Mouse (Mus musculus): ENCODE results near the gene Mef2d. TPM values are rescaled to one million over a fixed set of nuclear protein-coding genes. Genes with fewer than 3 reads are reported as not detected.

Mef2d gene
- 18.5 and 21.5 TPM in 2 replicates for polyA plus RNA-seq (2015; fragmentation: Nextera tagmentation; extraction: Ambion mirVana)

GRCm38 (mm10) chr3:88141787-88142523 lies at the start of gene Mef2d:
Mef2d (plus strand) TSS chr3:88142372.
- Histone ChIP-seq H3K4me1 (peaks cover 79% of the 10 kb centered on the region), H3K9ac (peak within 1 kb of the TSS; percentile 88), H3K4me2 (peak within 1 kb of the TSS; percentile 96), H3K36me3 (peaks cover 4% of the 10 kb centered on the region; the same call in 1 of the 2 replicates), H3K4me3 (replicated peaks) (peak within 1 kb of the TSS; percentile 95), H3K27me3 (no peaks in the 10 kb centered on the region), H3K27ac (peak within 1 kb of the TSS; percentile 99), H3K9me3 (replicated peaks) (no peaks in the 10 kb centered on the region)
- under 1% methylated on average over 48 of the region's 52 CpGs for WGBS
- peak; percentile 89 for ATAC-seq (replicated peaks; ENCODE audit: low FRiP score)

- 88% methylated on average over 5 of the region's 5 CpGs for WGBS
- no peak for ATAC-seq (replicated peaks; ENCODE audit: low FRiP score)
- Histone ChIP-seq H3K9ac (no peak overlapping the region), H3K27me3 (no peaks in the 10 kb centered on the region), H3K4me3 (replicated peaks) (no peak overlapping the region), H3K4me1 (no peaks in the 10 kb centered on the region), H3K4me2 (no peak overlapping the region), H3K36me3 (peaks cover 89% of the 10 kb centered on the region), H3K9me3 (replicated peaks) (no peaks in the 10 kb centered on the region), H3K27ac (no peak overlapping the region)
These were observed 48.0 kb upstream of the Mef2d start for GRCm38 (mm10) chr3:88094126-88094525.

GRCm38 (mm10) chr3:88097666-88098065 lies 44.5 kb upstream of the Mef2d start:
- no peak overlapping the region for H3K4me2 ChIP-seq
- H3K27me3 ChIP-seq = no peaks in the 10 kb centered on the region
- ATAC-seq (replicated peaks; ENCODE audit: low FRiP score) = no peak
- H3K4me3 ChIP-seq (replicated peaks) = no peak overlapping the region
- H3K36me3 ChIP-seq = peaks cover 84% of the 10 kb centered on the region
- WGBS = 85% methylated on average over 6 of the region's 6 CpGs
- H3K27ac ChIP-seq = no peak overlapping the region
- H3K9me3 ChIP-seq (replicated peaks) = no peaks in the 10 kb centered on the region
- no peak overlapping the region for H3K9ac ChIP-seq
- H3K4me1 ChIP-seq = no peaks in the 10 kb centered on the region

GRCm38 (mm10) chr3:88100251-88100650 lies 41.9 kb upstream of the Mef2d start:
- Histone ChIP-seq H3K27me3 (no peaks in the 10 kb centered on the region), H3K9ac (no peak overlapping the region), H3K4me2 (no peak overlapping the region), H3K4me1 (no peaks in the 10 kb centered on the region), H3K9me3 (replicated peaks) (no peaks in the 10 kb centered on the region), H3K4me3 (replicated peaks) (no peak overlapping the region), H3K36me3 (peaks cover 85% of the 10 kb centered on the region), H3K27ac (no peak overlapping the region)
- WGBS = 58% methylated on average over 3 of the region's 3 CpGs
- no peak for ATAC-seq (replicated peaks; ENCODE audit: low FRiP score)

GRCm38 (mm10) chr3:88101736-88102135 lies 40.4 kb upstream of the Mef2d start:
- WGBS = 88% methylated on average over 7 of the region's 7 CpGs
- 0 out of 2 replicates have a peak overlapping the region, but pooled peaks have one; percentile 63 for H3K27ac ChIP-seq
- H3K4me3 ChIP-seq (replicated peaks) = no peak overlapping the region
- ATAC-seq (replicated peaks; ENCODE audit: low FRiP score) = no peak
- peaks cover 93% of the 10 kb centered on the region for H3K36me3 ChIP-seq
- no peaks in the 10 kb centered on the region for H3K4me1 ChIP-seq
- no peaks in the 10 kb centered on the region for H3K9me3 ChIP-seq (replicated peaks)
- H3K9ac ChIP-seq = no peak overlapping the region
- no peaks in the 10 kb centered on the region for H3K27me3 ChIP-seq
- no peak overlapping the region for H3K4me2 ChIP-seq

- Histone ChIP-seq H3K27ac (peak overlapping the region; percentile 63; the same call in 1 of the 2 replicates), H3K27me3 (no peaks in the 10 kb centered on the region), H3K36me3 (peaks cover 93% of the 10 kb centered on the region), H3K9ac (no peak overlapping the region), H3K4me3 (replicated peaks) (no peak overlapping the region), H3K4me1 (no peaks in the 10 kb centered on the region), H3K4me2 (no peak overlapping the region), H3K9me3 (replicated peaks) (no peaks in the 10 kb centered on the region)
- ATAC-seq (replicated peaks; ENCODE audit: low FRiP score) = peak; percentile 29; the same call in 1 of the 2 replicates
- WGBS = 81% methylated on average over 6 of the region's 6 CpGs
These were observed 40.0 kb upstream of the Mef2d start for GRCm38 (mm10) chr3:88102196-88102595.

GRCm38 (mm10) chr3:88102611-88103010 lies 39.6 kb upstream of the Mef2d start:
- H3K9me3 ChIP-seq (replicated peaks) = no peaks in the 10 kb centered on the region
- H3K9ac ChIP-seq = no peak overlapping the region
- no peaks in the 10 kb centered on the region for H3K4me1 ChIP-seq
- 71% methylated on average over 6 of the region's 6 CpGs for WGBS
- H3K4me3 ChIP-seq (replicated peaks) = no peak overlapping the region
- no peaks in the 10 kb centered on the region for H3K27me3 ChIP-seq
- ATAC-seq (replicated peaks; ENCODE audit: low FRiP score) = peak; percentile 22; the same call in 1 of the 2 replicates
- no peak overlapping the region for H3K4me2 ChIP-seq
- H3K36me3 ChIP-seq = peaks cover 93% of the 10 kb centered on the region
- H3K27ac ChIP-seq = peak overlapping the region; percentile 63; the same call in 1 of the 2 replicates

GRCm38 (mm10) chr3:88106126-88106525 lies 36.0 kb upstream of the Mef2d start:
- Histone ChIP-seq H3K27me3 (no peaks in the 10 kb centered on the region), H3K4me3 (replicated peaks) (no peak overlapping the region), H3K9ac (no peak overlapping the region), H3K4me1 (no peaks in the 10 kb centered on the region), H3K36me3 (peaks cover 100% of the 10 kb centered on the region), H3K27ac (no peak overlapping the region), H3K4me2 (no peak overlapping the region), H3K9me3 (replicated peaks) (no peaks in the 10 kb centered on the region)
- no peak for ATAC-seq (replicated peaks; ENCODE audit: low FRiP score)
- 89% methylated on average over 4 of the region's 4 CpGs for WGBS

GRCm38 (mm10) chr3:88109126-88109525 lies 33.0 kb upstream of the Mef2d start:
- H3K9ac ChIP-seq = no peak overlapping the region
- H3K9me3 ChIP-seq (replicated peaks) = no peaks in the 10 kb centered on the region
- no peak overlapping the region for H3K4me3 ChIP-seq (replicated peaks)
- no peak for ATAC-seq (replicated peaks; ENCODE audit: low FRiP score)
- peaks cover 98% of the 10 kb centered on the region for H3K36me3 ChIP-seq
- H3K4me2 ChIP-seq = no peak overlapping the region
- no peak overlapping the region for H3K27ac ChIP-seq
- H3K27me3 ChIP-seq = no peaks in the 10 kb centered on the region
- WGBS = 92% methylated on average over 6 of the region's 6 CpGs
- H3K4me1 ChIP-seq = no peaks in the 10 kb centered on the region

GRCm38 (mm10) chr3:88114396-88114795 lies 27.8 kb upstream of the Mef2d start:
- Histone ChIP-seq H3K4me2 (no peak overlapping the region), H3K4me1 (no peaks in the 10 kb centered on the region), H3K36me3 (peaks cover 96% of the 10 kb centered on the region), H3K27me3 (no peaks in the 10 kb centered on the region), H3K27ac (no peak overlapping the region), H3K4me3 (replicated peaks) (no peak overlapping the region), H3K9ac (no peak overlapping the region), H3K9me3 (replicated peaks) (no peaks in the 10 kb centered on the region)
- ATAC-seq (replicated peaks; ENCODE audit: low FRiP score) = no peak
- 93% methylated on average over 12 of the region's 12 CpGs for WGBS

- Histone ChIP-seq H3K4me2 (no peak overlapping the region), H3K27ac (no peak overlapping the region), H3K9ac (no peak overlapping the region), H3K27me3 (no peaks in the 10 kb centered on the region), H3K9me3 (replicated peaks) (no peaks in the 10 kb centered on the region), H3K4me3 (replicated peaks) (no peak overlapping the region), H3K36me3 (peaks cover 57% of the 10 kb centered on the region), H3K4me1 (0 out of 2 replicates have a peak, but pooled peaks cover 2% of the 10 kb centered on the region)
- ATAC-seq (replicated peaks; ENCODE audit: low FRiP score) = no peak
- WGBS = 82% methylated on average over 19 of the region's 19 CpGs
These were observed 22.0 kb upstream of the Mef2d start for GRCm38 (mm10) chr3:88120117-88120651.
